Mouse (Mus musculus): Measurements from ENCODE around the gene Nat8f4.
"Not testable (repeated sequence)": the region's sequence is repeated elsewhere in the genome, so short reads cannot be mapped to it uniquely, and the experiment has no call there.

Gene Nat8f4
- long read RNA-seq, experiment 1, transcript Nat8f4-201 (4 exons, 3,019 nt), result major isoform, 6 of 15 reads
- long read RNA-seq, experiment 1, partial matches to known transcripts, result 1 of 15 reads
- long read RNA-seq, experiment 1, other reads (novel, unspliced or antisense), result 8 of 15 reads
- long read RNA-seq, experiment 2, partial matches to known transcripts, result 2 of 8 reads
- long read RNA-seq, experiment 2, other reads (novel, unspliced or antisense), result 3 of 8 reads

DNA sequence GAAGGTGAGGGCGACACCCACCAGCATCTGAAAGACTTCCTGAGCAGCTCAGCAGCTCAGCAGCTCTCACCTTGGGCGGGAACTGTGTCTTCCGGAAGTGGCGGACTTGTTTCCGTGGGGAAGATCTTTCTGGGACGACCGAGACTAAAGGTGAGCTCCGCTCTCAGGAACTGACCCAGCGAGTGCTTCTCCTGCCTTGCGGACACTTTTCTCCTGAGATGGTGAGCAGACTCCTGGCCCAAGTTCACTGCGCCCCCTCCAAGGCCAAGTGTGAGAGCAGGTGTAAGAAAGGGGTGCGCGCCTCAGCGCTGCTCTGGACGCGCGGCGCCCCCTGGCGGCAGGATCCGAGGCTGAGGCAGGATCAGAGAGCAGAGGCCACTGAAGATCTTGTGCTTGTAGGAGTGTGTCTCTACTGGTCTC is at the start of gene Nat8f4:
Nat8f4 (minus strand) TSS at position 243 of the 420 bp plus-strand sequence.
- intact Hi-C loops (cut with DNase I), result not testable (repeated sequence)

DNA sequence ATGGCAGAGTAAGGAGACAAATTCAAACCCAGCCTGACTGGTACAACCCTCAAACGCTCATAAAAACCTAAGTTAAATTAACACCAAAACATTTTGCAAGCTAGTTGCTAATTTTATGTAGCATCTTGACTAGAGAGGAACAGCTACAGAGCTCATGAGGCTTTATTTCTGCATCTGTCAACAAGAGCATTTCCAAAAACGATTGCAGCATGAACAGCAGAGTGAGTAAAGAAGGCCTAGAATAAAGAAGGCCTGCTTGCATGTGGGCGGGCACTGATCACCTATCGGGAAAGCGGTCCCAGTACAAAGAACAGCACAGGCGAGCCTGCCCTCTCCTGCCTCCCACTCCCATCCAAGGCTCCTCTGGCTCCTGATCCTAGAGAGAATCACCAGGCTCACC is 43.9 kb upstream of the Nat8f4 start:
- intact Hi-C loops (cut with DNase I), result no loop called here

DNA sequence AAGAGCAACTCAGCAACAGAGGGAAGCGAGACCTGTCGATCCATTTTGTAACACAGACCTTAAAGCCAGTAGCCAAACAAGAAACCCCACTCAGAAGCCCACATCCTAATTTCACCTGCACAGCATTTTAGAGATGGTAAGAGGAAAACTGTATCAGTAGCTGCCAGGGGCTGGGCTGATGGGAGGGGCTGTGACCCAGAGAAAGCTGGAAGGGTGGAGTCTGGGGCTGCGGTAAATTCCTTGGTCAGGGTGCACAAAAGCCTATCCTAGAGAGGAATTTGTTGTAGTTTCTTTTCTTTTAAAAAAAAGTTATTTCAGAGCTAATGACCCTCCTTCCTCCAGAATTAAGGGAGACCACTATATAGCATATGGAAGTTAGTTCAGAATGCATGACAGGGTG is 37.8 kb upstream of the Nat8f4 start:
- intact Hi-C loops (cut with DNase I), result no loop called here

DNA sequence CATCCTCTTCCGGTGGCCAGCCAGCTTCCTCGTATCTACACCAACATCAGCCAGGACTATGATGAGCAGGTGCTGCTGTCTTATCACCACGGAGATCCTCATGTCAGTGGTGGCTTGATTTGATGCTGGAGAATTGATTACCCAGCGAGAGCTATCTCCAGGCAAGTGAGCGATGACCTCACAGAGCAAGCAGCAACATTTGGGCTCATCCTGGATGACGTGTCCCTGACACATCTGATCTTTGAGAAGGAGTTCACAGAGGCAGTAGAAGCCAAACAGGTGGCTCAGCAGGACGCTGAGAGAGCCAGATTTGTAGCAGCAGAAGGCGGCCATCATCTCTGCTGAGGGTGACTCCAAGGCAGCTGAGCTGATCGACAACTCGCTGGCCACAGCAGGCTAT is 34.0 kb upstream of the Nat8f4 start:
- intact Hi-C loops (cut with DNase I), result no loop called here

DNA sequence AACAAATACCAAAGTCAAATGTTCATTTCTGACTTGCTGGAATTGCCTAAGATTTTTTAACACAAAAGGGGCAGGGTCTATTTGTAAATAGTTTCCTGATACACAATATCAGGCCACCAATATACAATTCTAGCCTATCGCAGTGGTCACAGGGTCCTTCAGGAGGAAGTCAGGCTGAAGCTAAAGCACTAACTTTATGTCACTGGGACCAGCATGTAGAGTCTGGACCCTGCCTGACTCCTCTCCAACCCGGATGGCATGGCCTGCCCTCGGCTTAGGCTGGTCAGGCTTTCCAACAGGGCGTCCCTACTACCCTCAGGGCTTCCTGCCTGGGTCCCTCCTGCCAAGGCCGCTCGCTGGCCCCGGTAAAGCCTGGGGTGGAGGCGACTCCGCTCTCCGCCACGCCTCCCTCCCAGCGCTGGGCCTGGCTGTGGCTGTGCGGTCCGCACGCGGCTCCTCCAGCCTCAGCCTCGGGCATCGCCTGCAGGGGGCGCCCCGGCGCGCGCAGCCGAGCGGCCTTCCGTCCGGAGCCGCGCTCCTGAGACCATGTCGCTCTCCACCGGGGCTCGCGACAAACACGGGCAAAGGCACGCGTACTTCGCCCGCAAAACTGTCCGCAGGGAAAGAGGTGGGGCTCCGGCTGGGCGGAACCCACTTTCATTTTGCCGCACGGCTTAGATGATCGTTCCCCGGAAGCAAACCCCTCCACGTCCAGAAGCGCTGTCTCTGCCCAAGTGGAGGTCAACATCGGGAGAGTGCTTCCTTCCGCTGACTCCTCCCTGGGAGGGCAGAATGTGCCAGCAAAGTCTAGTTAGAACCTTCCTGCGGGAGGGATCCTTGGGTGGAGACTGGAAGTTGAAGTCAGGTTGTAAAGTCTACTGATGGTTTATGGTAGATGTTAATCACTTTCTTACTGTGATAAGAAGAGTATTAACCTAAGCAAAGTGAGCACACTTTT is 32.1 kb upstream of the Nat8f4 start:
- intact Hi-C loops (cut with DNase I), result not testable (repeated sequence)

DNA sequence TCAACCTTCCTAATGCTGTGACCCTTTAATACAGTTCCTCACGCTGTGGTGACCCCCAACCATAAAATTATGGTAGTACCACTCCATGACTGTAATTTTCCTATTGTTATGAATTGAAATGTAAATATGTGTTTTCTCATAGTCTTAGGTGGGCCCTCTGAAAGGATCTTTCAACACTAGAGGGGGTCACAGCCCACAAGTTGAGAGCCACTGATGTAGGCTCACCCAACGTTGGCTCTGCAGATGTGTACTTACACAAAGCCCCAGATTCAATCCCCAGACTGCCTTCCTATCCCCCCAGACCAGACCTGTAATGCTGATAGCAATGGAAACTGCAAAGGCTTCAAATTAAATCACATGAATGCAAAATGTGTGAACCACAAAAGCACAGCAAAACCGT is 31.0 kb upstream of the Nat8f4 start:
- intact Hi-C loops (cut with DNase I), result no loop called here

DNA sequence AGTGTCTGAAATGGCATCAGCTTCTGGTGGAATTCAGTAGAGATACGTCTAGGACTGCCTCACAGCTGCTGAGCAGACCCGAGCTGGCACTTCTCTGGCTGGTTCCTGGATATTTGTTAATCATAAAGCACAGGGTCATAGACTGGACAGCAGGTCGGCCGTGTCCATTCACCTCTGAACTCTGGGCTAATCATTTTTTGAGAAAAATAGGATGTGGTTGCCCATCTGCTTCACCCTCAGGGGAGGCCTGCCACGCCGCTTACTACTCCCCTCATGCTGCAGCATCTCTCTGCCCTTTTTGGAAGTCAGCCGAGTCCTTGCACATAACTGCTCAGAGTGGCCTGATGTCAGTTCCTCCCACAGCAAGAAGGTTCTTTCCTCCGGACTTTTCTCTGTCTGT is 29.4 kb upstream of the Nat8f4 start:
- intact Hi-C loops (cut with DNase I), result no loop called here

DNA sequence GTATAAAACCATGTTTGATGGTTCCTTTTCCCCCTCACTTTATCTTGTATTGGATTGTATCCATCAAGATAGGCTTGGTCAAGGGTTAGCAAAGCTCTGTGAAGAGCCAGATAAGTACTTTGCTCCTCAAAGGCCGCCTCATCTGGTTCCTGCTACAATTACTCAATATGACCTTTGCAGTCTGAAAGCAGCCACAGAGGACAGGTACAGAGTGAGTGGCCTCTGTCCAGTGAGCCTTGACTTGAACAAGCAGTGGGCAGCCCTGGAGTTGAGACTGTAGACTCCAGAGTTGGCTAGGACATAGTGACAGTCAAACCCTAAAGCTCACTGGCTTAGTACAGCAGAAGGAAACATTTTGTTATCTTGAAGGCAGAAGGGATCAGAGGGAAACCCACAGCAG is 24.6 kb upstream of the Nat8f4 start:
- intact Hi-C loops (cut with DNase I), result no loop called here

DNA sequence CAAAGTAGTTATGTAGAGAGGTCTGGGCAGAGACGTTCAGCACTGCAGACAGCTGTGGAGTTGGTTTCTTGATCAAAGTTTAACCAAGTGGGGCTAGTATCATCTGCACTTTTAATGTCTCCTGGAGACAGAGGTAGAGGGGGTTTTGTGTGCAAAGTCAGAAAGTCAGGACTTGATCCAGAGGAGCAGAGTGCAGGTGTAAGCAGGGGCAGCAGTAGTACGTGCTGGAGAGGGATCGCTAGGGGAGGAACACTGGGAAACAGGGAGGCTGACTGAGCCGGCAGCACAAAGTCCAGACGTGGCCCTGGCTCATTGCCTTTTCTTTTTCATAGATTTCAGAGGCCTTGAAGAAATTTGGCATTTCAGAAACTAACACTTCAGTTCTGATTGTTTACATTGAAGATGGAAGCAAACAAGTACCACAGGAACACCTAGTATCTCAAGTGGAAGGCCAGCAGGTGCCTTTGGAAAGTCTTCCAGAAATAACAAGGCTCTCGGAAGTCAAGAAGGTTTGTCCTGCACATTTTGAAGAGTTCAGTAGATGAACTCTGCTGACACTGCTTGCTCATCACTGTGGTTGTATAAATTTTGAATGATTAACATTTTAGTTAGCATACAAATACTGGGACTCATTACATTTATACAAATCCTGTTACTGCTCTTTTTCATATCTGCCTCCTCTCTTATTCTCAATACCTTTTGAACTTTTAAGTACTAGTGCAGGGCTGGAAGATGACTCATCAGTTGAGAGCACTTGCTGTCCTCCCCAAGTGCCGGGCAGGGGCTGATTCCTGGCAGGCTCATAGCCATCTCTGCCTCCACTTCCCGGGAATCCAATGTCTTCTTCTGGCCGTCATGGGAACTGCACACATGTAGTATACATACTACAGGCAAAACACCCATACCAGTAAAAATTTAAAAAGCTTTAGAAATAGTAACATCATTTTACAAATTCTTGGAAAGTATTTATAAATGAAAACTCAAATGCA is 23.1 kb upstream of the Nat8f4 start:
- intact Hi-C loops (cut with DNase I), result no loop called here

DNA sequence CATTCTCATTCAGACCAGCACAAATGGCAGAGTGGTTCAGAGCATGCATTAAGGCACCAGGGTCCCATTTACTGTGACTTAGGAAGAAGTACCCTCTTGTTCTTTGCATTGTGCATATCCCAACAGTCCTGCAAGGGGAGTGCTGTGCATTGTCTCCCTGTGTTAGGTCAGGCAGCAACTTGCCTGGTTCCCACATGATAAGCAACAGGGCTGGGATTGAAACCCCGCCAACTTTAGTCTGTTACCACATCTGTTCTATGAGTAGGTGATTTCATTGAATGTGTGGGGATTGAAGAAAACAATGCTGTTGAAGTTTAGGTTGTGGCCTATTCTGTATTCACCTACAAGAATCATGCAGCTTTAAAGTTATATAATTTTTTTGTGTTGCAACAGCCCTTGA is 22.0 kb upstream of the Nat8f4 start:
- intact Hi-C loops (cut with DNase I), result no loop called here

DNA sequence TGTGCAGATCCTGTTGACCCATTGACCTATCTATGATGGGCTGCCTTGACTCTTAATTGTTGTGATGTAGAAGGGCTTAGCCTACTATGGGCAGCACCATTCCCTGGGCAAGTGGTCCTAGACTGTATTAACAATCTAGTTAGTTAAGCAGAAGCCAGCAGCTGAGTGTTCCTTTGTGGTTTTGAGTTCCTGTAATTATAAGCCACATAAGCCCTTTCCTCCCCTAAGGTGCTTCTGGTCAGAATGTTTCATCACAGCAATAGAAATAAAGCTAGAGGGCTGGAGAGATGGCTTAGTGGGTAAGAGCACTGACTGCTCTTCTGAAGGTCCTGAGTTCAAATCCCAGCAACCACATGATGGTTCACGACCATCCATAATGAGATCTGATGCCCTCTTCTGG is 19.0 kb upstream of the Nat8f4 start:
- intact Hi-C loops (cut with DNase I), result no loop called here

DNA sequence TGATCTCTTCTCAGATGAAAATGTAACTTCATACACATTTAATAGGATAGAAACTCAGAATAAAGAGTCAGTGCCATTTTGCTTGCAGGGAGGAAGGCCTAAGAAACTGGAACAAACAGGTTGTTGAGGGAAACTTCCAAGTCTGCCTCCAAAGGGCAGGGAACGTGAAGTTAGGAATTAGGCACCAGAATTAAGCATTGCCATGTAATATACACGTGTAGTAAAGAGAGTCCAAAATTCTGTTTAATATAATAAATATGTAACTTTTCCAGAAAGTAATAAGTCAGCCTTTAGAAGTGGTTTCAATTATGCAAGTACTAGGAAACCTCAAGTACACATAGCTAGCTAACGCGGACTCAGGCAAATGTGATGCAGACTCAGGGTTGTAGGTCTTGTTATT is 14.7 kb upstream of the Nat8f4 start:
- intact Hi-C loops (cut with DNase I), result loop anchor here (5.0 kb wide), 1 partner anchor 38 kb away; no protein-coding TSS in a partner anchor

DNA sequence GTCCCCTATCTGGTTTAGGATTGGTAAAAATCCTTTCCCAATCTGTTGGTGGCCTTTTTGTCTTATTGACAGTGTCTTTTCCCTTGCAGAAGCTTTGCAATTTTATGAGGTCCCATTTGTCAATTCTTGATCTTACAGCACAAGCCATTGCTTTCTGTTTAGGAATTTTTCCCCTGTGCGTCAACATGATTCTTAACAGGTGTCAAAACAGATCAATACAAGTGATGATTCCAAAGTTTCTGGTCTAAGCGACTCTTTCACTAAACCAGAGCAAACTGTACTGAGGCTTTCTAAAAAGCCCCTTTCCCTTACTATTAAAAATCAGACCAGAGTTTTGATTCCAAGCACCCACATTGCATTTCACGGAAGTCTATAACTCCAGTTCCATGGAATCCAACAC is 13.7 kb upstream of the Nat8f4 start:
- intact Hi-C loops (cut with DNase I), result loop anchor here (5.0 kb wide), 1 partner anchor 39 kb away; no protein-coding TSS in a partner anchor

DNA sequence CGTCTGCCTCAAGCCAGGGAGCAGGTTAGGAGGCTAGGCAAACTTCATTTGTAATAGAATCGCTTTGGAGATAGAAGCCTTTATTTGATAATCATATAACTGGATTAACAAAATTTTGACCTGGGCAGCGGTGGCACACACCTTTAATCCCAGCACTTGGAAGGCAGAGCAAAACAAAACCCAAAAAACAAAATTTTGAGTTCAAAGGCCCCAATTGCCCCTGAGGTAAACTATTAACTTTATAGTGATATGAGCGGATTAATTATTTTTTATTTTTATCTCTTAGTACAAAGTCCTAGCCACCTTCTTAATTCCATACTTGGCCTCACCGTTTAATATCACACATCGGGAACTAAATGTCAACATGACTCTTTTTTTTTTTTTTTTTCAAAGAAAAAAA is 11.9 kb upstream of the Nat8f4 start:
- intact Hi-C loops (cut with DNase I), result loop anchor here (5.0 kb wide), 1 partner anchor 41 kb away; no protein-coding TSS in a partner anchor

DNA sequence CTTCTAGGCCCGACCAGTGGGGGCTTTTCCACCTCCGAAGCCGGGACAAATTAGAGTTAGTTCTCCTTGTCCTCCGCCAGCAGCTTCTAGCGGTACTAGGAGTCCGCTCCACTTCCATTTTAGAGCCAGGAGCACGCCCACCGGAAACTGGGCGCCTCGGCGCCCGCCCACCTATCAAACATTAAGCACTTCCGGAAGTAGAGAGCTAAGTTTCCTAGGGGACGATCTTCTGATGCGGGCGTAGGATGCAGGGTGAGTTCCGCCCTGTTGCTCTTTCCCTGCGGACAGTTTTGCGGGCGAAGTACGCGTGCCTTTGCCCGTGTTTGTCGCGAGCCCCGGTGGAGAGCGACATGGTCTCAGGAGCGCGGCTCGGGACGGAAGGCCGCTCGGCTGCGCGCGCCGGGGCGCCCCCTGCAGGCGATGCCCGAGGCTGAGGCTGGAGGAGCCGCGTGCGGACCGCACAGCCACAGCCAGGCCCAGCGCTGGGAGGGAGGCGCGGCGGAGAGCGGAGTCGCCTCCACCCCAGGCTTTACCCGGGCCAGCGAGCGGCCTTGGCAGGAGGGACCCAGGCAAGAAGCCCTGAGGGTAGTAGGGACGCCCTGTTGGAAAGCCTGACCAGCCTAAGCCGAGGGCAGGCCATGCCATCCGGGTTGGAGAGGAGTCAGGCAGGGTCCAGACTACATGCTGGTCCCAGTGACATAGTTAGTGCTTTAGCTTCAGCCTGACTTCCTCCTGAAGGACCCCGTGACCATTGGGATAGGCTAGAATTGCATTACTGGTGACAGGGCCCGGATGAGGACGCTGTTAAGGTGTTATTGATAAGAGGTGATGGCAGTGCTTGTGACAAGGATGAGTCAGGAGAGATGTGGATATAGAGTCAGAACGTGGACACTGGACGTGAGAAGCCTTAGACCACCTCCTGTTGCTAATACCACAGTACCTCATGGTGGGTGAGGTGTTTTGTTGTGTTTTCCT is 11.1 kb upstream of the Nat8f4 start, which contains the start of gene Nat8f1:
Nat8f1 (minus strand) TSS at position 149 of the 975 bp plus-strand sequence.
- intact Hi-C loops (cut with DNase I), result loop anchor here (5.0 kb wide), 1 partner anchor 41 kb away; no protein-coding TSS in a partner anchor

DNA sequence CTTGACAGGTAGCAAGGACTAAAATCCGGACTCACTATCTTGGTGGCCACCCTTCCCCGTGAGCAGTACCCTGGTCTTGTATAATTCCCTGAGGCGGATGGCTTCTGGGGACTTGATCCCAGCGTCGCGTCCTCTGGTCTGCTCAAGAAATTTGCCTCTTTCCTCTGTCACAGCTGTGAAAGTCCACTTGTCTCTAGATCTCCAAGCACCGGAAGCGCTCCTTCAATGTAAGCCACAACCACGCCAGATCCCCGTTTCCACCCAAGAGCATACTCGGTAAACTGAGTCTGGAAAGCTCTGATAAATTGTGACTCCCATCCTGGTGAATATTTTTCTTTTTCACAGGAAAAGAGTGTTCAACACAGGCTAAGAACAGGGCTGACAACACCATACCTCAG is 10.5 kb upstream of the Nat8f4 start:
- intact Hi-C loops (cut with DNase I), result loop anchor here (5.0 kb wide), 1 partner anchor 42 kb away; no protein-coding TSS in a partner anchor

DNA sequence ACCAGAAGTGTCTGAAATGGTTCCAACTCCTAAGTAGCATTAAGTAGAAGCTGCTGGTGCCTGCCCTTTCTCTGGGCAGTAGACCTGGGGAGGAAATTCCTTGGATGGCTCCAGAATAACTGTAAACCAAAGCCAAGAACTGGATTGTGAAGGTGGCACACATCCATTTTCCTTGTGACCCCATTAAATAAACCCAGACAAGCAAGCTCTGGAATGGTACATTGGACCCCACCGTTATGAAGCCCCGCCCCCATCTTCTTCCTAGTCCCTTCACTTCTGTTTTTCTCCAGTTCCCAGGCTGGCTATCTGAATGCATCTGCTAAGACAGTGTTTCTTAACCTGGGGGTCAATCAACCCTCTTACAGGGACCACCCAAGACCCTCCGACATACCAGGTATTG is 6.9 kb upstream of the Nat8f4 start, which contains the start of gene Tprkb:
Tprkb (plus strand) TSS at position 279 of the 400 bp plus-strand sequence.
- intact Hi-C loops (cut with DNase I), result no loop called here

DNA sequence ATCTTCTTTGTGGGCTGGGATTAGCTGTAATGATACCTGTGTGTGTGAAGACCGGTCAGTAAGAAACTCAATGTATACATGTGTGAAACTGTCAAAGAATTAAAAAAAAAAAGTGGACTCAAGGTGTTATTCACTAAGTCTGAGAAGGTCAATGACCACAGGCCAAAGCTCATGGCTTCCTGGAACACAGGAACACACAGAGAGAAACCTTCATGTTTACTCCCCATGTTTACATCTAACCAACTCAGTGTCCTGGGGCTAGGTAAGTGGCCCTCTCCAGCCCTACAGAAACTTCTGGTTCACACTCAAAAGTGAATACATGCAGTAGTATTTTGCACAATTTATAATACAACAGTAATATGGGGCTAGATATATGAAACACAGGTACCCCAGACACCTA is 5.0 kb upstream of the Nat8f4 start:
- intact Hi-C loops (cut with DNase I), result no loop called here

DNA sequence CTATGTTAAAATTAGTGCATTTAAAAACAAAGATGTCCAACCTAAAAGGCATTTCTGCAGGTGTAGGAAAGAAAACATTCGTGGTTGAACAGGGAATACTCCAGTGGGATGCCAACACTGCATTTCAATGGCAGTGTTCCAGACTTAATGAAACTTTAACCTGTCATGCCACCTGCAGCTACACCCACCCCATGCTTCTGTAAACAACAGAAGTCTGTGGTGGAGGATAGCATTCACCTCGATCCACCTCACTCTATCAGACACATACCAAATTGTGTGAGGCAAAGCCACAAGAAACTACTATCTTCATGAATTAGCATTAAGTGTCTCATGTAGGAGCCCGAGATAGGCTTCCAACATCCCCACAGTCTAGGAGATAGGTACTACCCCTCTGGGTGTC is 3.7 kb upstream of the Nat8f4 start:
- intact Hi-C loops (cut with DNase I), result no loop called here

DNA sequence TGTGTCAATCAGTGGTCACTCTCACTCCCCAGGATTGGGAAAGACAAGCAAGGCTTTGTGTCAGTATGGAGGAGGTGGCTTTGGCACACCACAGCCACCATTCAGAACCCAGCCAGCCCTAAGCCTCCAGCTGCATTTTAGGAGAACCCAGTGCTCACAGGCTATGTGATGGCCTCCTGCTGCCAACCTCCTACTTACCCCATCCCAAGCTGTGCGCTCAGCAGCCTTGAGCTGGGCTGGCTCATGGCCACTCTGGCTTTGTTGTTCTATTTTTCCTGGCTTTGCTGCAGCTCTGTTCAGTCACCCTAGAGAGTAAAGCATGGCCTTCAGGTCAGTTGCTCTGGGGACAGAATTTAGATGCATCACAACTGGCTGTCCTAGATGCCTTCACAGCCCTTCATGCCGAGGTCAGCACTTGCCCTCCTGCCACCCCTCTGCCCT is 2.2 kb upstream of the Nat8f4 start:
- intact Hi-C loops (cut with DNase I), result not testable (repeated sequence)
